Mouse (Mus musculus) embryonic facial prominence, embryonic 11.5 days (tissue): ENCODE results near the gene 1700067K01Rik. TPM values are rescaled to one million over a fixed set of nuclear protein-coding genes. Genes with fewer than 3 reads are reported as not detected.
"Not testable (repeated sequence)": the region's sequence is repeated elsewhere in the genome, so short reads cannot be mapped to it uniquely, and the experiment has no call there.

Experiments used
- ATAC-seq: fragments of 200-750 bp; cut with Nextera tagmentation; replicated peaks from 2 replicates; pipeline ENCODE4 v1.8.0; 2017; ENCODE audit warnings: low read depth; ENCODE audit not compliant: insufficient number of reproducible peaks, low FRiP score, low TSS enrichment
- DNase-seq: peaks from one replicate; pipeline ENCODE4 v3.0.0-alpha.2; 2015; ENCODE audit warnings: low spot score
- H3K27ac ChIP-seq: fragments of 300-500 bp; sonication (generic); replicated peaks from 2 replicates; pipeline ENCODE4 v1.5.1; 2014; ENCODE audit warnings: mild to moderate bottlenecking, low read depth, low read length, control low read depth
- H3K27me3 ChIP-seq: fragments of 300-500 bp; sonication (generic); 2 replicates; pipeline ENCODE4 v1.6.1; 2014; ENCODE audit warnings: mild to moderate bottlenecking, low read length, moderate library complexity, mixed read lengths; ENCODE audit not compliant: control insufficient read depth, insufficient read depth
- H3K36me3 ChIP-seq: fragments of 300-500 bp; sonication (generic); replicated peaks from 2 replicates; pipeline ENCODE4 v1.6.1; 2014; ENCODE audit warnings: low read depth, mild to moderate bottlenecking, low read length, moderate library complexity, mixed read lengths; ENCODE audit not compliant: control insufficient read depth, insufficient read depth
- H3K4me1 ChIP-seq: fragments of 300-500 bp; sonication (generic); 2 replicates; pipeline ENCODE4 v1.6.1; 2014; ENCODE audit warnings: low read length, mixed read lengths; ENCODE audit not compliant: control insufficient read depth, insufficient read depth
- H3K4me2 ChIP-seq: fragments of 300-500 bp; sonication (generic); 2 replicates; pipeline ENCODE4 v1.6.1; 2014; ENCODE audit warnings: low read depth, mild to moderate bottlenecking, control low read depth, low read length, moderate library complexity
- H3K4me3 ChIP-seq: fragments of 300-500 bp; sonication (generic); 2 replicates; pipeline ENCODE4 v1.5.1; 2014; ENCODE audit warnings: low read depth, low read length, control low read depth
- H3K9ac ChIP-seq: fragments of 300-500 bp; sonication (generic); replicated peaks from 2 replicates; pipeline ENCODE4 v1.6.1; 2014; ENCODE audit warnings: mild to moderate bottlenecking, control low read depth, low read length
- H3K9me3 ChIP-seq: fragments of 300-500 bp; sonication (generic); replicated peaks from 2 replicates; pipeline ENCODE4 v1.6.1; 2016; ENCODE audit warnings: mild to moderate bottlenecking, low read length, inconsistent platforms, mixed read lengths; ENCODE audit not compliant: control insufficient read depth
- WGBS: fragments of 180-500 bp; shearing (Covaris S2); extraction: QIAGEN DNeasy Blood & Tissue Kit; methylation state at CpG from one replicate; pipeline ENCODE4 v1.1.7; 2014; 5-methylcytosine and 5-hydroxymethylcytosine counted together
- polyA plus RNA-seq: library from polyadenylated mRNA; unstranded; fragments of >200 nt; fragmentation: Nextera tagmentation; extraction: Ambion mirVana; gene quantifications from 2 replicates; pipeline ENCODE4 v1.2.1, GENCODE M21; 2014

1700067K01Rik gene
- polyA plus RNA-seq, 1 experiment from 2014 or later: 0.29 TPM

DNA sequence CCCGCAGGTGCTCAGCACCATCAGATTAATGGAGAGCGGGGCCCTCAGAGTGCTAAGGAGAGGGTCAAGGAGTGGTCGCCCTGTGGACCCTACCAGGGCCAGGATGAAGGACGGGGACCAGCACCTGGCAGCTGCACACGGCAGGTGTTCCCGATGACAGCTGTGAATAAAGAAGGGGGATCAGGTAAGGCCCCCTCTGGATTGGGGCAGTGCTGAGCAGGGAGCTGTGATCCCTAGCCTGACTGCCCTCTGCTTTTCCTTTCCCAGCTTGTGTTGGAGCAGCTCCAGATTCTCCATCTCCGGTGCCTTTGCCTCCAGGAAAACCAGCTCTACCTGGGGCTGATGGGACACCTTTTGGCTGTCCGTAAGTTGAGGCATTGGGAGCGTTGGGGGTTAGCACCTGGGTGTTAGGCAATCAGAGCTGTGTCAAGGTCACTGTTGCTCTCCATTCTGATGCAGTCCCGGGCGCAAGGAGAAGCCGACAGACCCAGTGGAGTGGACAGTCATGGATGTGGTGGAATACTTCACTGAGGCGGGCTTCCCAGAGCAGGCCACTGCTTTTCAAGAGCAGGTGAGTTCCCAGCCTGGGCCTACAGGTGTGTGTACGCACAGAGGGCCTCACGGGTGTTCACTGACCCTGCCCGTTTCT, 2.1 kb upstream of the 1700067K01Rik start:
- peak overlapping the region; percentile 84 for H3K4me2 ChIP-seq
- peaks cover 6% of the 10 kb centered on the region for H3K4me1 ChIP-seq
- peak overlapping the region; percentile 84 for H3K4me3 ChIP-seq
- DNase-seq: no peak
- H3K27ac ChIP-seq: no peak overlapping the region
- WGBS: 66% methylated on average over 16 of the region's 16 CpGs
- peak overlapping the region; percentile 84 for H3K9ac ChIP-seq
- no peaks in the 10 kb centered on the region; the same call in 1 of the 2 replicates for H3K36me3 ChIP-seq
- H3K27me3 ChIP-seq: no peaks in the 10 kb centered on the region; the same call in 1 of the 2 replicates
- ATAC-seq: no peak
- no peaks in the 10 kb centered on the region for H3K9me3 ChIP-seq

DNA sequence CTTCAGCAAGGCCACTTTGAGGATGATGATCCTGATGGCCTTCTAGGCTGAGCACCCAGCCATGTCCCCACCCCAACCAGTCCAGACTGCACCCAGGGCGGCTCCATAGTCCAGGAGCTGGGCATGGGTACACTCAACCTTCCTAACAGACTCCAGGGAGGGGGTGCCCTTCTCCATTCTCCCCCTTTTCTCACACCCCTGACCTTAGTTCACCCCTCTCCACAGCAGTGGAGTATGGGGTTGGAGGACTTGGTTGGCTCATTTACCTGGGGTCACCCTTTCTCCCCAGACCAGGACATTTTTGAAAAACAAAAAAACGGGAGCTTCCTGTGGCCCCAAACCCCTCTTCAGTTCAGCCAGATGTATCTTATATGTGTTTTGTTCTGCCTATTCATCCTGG, 1.5 kb upstream of the 1700067K01Rik start:
- ATAC-seq (no peak), DNase-seq (no peak)
- Histone ChIP-seq H3K4me1 (peaks cover 6% of the 10 kb centered on the region), H3K27me3 (no peaks in the 10 kb centered on the region; the same call in 1 of the 2 replicates), H3K27ac (no peak overlapping the region), H3K36me3 (no peaks in the 10 kb centered on the region; the same call in 1 of the 2 replicates), H3K9ac (no peak overlapping the region), H3K9me3 (no peaks in the 10 kb centered on the region), H3K4me3 (no peak overlapping the region), H3K4me2 (no peak overlapping the region)
- WGBS: 76% methylated on average over 2 of the region's 2 CpGs

DNA sequence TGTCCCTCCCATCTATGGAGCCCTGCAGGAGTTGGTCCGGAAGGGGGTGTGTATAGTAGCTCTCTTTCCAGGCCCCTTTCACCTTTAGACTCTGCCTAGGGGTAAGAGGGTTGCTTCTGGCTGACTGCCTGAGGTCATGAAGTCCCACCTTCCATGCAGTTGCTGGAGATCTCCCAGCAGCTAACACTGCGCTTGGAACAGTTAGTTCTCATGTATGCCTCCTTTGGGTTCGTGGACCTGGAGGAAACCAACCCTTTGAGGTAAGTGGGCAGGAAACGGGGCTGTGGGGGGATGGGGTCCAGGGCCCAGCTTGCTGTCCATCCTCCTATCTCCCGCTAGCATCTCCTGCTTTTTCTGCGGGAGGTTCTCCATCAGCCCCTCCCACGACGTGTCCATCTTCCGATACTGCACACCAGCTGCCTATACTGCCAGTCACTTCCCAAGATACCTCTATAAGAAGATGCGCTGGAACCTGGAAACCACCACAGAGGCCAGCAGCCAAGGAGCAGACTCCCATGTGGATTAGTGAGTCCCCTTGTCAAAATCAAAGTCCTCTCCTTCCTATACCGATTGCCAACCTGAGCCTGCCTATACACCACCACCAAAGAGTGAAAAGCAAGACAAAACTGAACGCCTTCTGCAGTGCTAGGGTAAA, 1.8 kb downstream of the 1700067K01Rik start:
- Histone ChIP-seq H3K4me3 (no peak overlapping the region), H3K4me2 (no peak overlapping the region), H3K36me3 (no peaks in the 10 kb centered on the region; the same call in 1 of the 2 replicates), H3K9ac (no peak overlapping the region), H3K27me3 (no peaks in the 10 kb centered on the region; the same call in 1 of the 2 replicates), H3K9me3 (no peaks in the 10 kb centered on the region), H3K4me1 (peaks cover 6% of the 10 kb centered on the region), H3K27ac (no peak overlapping the region)
- WGBS: 52% methylated on average over 12 of the region's 12 CpGs
- no peak for ATAC-seq
- no peak for DNase-seq

DNA sequence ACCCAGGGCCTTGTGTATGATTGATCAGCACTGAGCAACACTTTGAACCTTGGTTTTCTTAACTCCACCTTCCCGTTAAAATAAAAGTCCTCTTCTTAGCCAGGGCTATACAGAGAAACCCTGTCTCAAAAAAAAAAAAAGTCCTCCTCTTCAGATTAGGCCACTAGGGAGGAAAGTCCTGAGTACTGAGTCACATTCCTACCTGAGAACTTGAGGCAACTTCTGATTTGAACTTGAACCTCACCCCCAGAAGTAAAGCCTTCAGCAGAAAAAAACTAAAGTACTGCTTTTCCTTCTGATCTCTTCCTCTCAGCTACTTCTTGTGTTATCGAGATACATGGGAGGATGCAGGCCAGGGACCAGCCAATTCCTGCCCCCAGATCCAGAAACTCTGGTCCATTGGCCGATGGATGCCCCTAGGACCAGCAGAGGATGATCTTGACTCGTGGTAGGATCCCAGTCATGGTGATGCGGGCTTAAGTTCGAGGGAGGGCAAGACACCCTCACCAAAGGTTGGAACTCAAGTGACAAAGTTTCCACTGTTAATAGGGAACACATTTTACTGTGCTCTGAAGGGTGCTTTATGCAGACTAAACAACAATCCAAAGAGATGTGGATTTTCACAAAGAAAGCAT, 2.4 kb downstream of the 1700067K01Rik start:
- no peaks in the 10 kb centered on the region; the same call in 1 of the 2 replicates for H3K27me3 ChIP-seq
- H3K27ac ChIP-seq: no peak overlapping the region
- H3K4me3 ChIP-seq: peak overlapping the region; percentile 48
- DNase-seq (no peak), ATAC-seq (no peak)
- no peaks in the 10 kb centered on the region for H3K9me3 ChIP-seq
- 66% methylated on average over 6 of the region's 6 CpGs for whole genome bisulfite sequencing
- peak overlapping the region; percentile 65 for H3K9ac ChIP-seq
- H3K36me3 ChIP-seq: no peaks in the 10 kb centered on the region; the same call in 1 of the 2 replicates
- H3K4me2 ChIP-seq: peak overlapping the region; percentile 81
- peaks cover 6% of the 10 kb centered on the region for H3K4me1 ChIP-seq

DNA sequence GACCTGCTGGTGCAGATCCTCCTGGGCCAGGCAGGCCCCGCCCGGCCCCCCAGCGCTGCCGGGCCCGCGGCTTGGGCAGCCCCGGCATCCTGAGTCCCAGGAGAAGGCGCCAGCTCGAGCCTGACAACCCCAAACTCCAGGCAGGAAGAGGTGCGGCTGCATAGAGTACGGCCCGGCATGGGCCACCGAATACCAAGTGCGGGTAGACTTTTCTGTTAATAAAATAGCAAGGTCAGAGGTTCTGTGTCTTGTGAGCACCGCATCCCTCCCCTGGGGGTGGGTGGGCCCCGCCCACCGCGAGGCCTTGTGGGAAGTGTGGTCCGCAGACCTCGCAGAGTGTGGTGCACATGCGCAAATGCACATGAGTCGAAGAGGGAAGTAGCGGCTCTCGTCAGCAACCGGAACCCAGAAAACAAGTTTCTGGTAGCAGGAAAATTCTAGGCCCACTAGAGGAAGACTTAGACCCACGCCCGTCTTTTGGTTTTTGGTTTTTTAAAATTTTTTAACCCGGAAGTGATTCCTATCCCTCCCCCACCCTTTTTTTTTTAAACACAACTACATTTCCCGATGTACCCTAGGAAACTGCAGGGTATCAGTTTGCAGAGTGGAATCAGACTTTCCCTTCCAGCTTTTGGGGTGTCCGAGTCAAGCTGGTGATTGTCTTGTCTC, 3.4 kb downstream of the 1700067K01Rik start:
- H3K9ac ChIP-seq: peak overlapping the region; percentile 65
- peak overlapping the region; percentile 22; the same call in 1 of the 2 replicates for H3K27ac ChIP-seq
- no peaks in the 10 kb centered on the region; the same call in 1 of the 2 replicates for H3K36me3 ChIP-seq
- ATAC-seq (peak; percentile 67), DNase-seq (peak; percentile 94)
- peak overlapping the region; percentile 48 for H3K4me3 ChIP-seq
- peak overlapping the region; percentile 81 for H3K4me2 ChIP-seq
- no peaks in the 10 kb centered on the region for H3K9me3 ChIP-seq
- H3K27me3 ChIP-seq: no peaks in the 10 kb centered on the region; the same call in 1 of the 2 replicates
- under 1% methylated on average over 30 of the region's 30 CpGs for WGBS
- H3K4me1 ChIP-seq: no peaks in the 10 kb centered on the region; the same call in 1 of the 2 replicates

DNA sequence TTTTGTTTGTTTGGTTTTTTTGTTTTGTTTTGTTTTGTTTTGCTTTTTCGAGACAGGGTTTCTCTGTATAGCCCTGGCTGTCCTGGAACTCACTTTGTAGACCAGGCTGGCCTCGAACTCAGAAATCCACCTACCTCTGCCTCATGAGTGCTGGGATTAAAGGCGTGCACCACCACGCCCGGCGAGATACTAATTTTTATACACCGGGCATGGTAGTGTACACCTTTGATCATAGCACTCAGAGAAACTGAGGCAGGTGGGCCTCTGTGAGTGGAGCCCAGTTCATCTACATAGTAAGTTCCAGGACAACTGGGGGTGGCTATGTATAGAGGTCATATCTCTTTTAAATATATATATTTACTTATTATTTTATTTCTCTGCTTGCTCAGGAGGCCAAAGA, 4.2 kb downstream of the 1700067K01Rik start:
- not testable (repeated sequence) for H3K9ac ChIP-seq, H3K4me3 ChIP-seq, H3K27ac ChIP-seq, ATAC-seq, H3K9me3 ChIP-seq, DNase-seq, H3K4me2 ChIP-seq, H3K27me3 ChIP-seq, H3K4me1 ChIP-seq, H3K36me3 ChIP-seq
- WGBS: 90% methylated on average over 7 of the region's 7 CpGs

DNA sequence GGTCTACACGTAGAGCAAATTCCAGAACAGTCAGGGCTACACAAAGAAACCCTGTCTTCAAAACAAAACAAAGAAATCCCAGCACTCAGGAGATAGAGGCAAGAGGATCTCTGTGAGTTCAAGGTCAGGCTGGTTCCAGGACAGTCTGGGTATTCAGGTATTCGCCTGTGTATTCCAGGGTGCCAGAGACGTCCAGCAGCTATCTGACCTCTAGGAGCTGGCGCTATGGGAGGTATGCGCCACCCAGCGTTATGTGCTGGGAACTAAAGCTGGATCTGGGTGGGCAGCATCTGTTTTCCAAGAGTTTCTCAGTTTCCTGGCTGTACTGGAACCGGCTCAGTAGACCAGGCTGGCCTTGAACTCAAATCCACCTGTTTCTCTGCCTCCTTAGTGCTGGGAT, 7.1 kb downstream of the 1700067K01Rik start:
- Histone ChIP-seq H3K9ac (no peak overlapping the region), H3K27me3 (peaks cover 29% of the 10 kb centered on the region), H3K9me3 (no peaks in the 10 kb centered on the region), H3K36me3 (no peaks in the 10 kb centered on the region), H3K4me2 (no peak overlapping the region), H3K4me1 (peaks cover 3% of the 10 kb centered on the region), H3K27ac (no peak overlapping the region), H3K4me3 (no peak overlapping the region)
- ATAC-seq (no peak), DNase-seq (peak; percentile 49)
- WGBS: 28% methylated on average over 7 of the region's 7 CpGs
